Mouse (Mus musculus) intestine, embryonic 15.5 days (tissue): ENCODE results near the gene Uba52. TPM values are rescaled to one million over a fixed set of nuclear protein-coding genes. Genes with fewer than 3 reads are reported as not detected.

ENCODE experiments used
- ATAC-seq: fragments of 200-750 bp; cut with Nextera tagmentation; 2 replicates; pipeline ENCODE4 v1.8.0; 2017; ENCODE audit warnings: moderate TSS enrichment, moderate library complexity
- H3K27ac ChIP-seq: fragments of 300-500 bp; sonication (generic); 2 replicates; pipeline ENCODE4 v1.5.1; 2015; ENCODE audit warnings: mild to moderate bottlenecking, inconsistent platforms
- H3K27me3 ChIP-seq: fragments of 300-500 bp; sonication (generic); replicated peaks from 2 replicates; pipeline ENCODE4 v1.6.1; 2015; ENCODE audit warnings: inconsistent platforms
- H3K36me3 ChIP-seq: fragments of 300-500 bp; sonication (generic); 2 replicates; pipeline ENCODE4 v1.6.1; 2015; ENCODE audit warnings: inconsistent platforms
- H3K4me1 ChIP-seq: fragments of 300-500 bp; sonication (generic); replicated peaks from 2 replicates; pipeline ENCODE4 v1.6.1; 2015; ENCODE audit warnings: inconsistent platforms
- H3K4me2 ChIP-seq: fragments of 300-500 bp; sonication (generic); replicated peaks from 2 replicates; pipeline ENCODE4 v1.6.1; 2015; ENCODE audit warnings: mild to moderate bottlenecking, inconsistent platforms
- H3K4me3 ChIP-seq: fragments of 300-500 bp; sonication (generic); replicated peaks from 2 replicates; pipeline ENCODE4 v1.5.1; 2015; ENCODE audit warnings: inconsistent platforms
- H3K9ac ChIP-seq: fragments of 300-500 bp; sonication (generic); 2 replicates; pipeline ENCODE4 v1.6.1; 2015; ENCODE audit warnings: inconsistent platforms
- H3K9me3 ChIP-seq: fragments of 300-500 bp; sonication (generic); 2 replicates; pipeline ENCODE4 v1.6.1; 2016; ENCODE audit warnings: inconsistent platforms
- WGBS: fragments of 180-500 bp; shearing (Covaris S2); methylation state at CpG from one replicate; pipeline ENCODE4 v1.1.7; 2015; 5-methylcytosine and 5-hydroxymethylcytosine counted together
- polyA plus RNA-seq: library from polyadenylated mRNA; unstranded; fragments of >200 nt; fragmentation: Nextera tagmentation; extraction: Ambion mirVana; gene quantifications from 2 replicates; pipeline ENCODE4 v1.2.1, GENCODE M21; 2015

The Uba52 gene
- polyA plus RNA-seq, result 957 and 992 TPM in 2 replicates

- H3K27ac ChIP-seq, result peak within 1 kb of the TSS; percentile 98
- peak; percentile 86 for ATAC-seq
- peak within 1 kb of the TSS; percentile 99 for H3K9ac ChIP-seq
- peak within 1 kb of the TSS; percentile 79 for H3K4me2 ChIP-seq
- H3K36me3 ChIP-seq, result peaks cover 22% of the 10 kb centered on the region
- no peaks in the 10 kb centered on the region for H3K9me3 ChIP-seq
- H3K27me3 ChIP-seq, result no peaks in the 10 kb centered on the region
- WGBS, result under 1% methylated on average over 74 of the region's 74 CpGs
- H3K4me1 ChIP-seq, result peaks cover 34% of the 10 kb centered on the region
- peak within 1 kb of the TSS; percentile 97 for H3K4me3 ChIP-seq
Measured at GRCm38 (mm10) chr8:70510228-70510915, at the start of gene Uba52. TSS of gene Uba52 (minus strand) at chr8:70510801.

DNA sequence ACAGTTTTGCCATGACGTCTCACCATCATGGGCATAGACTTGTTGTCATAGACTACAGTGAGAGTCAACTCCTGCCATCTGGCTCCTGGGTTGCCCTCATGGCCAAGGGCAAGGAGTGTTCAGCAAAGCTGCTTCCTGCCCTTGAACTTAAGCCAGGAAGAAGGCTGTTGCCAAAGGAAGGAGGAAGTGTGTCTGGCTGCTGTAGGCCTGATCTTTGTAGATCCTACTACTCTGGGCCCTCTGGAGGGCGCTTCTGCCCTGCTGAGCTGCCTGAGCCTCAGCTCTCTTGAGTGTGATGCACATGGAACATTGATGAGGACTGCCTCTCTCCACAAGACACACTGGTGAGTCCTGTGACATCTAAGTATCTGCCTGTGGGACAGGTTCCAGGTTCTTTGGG is 49.5 kb upstream of the Uba52 start:
- H3K36me3 ChIP-seq, result no peaks in the 10 kb centered on the region
- no peak overlapping the region for H3K9ac ChIP-seq
- 80% methylated on average over 2 of the region's 2 CpGs for WGBS
- peaks cover 35% of the 10 kb centered on the region for H3K4me1 ChIP-seq
- no peak overlapping the region for H3K27ac ChIP-seq
- no peaks in the 10 kb centered on the region for H3K9me3 ChIP-seq
- no peak for ATAC-seq
- H3K4me3 ChIP-seq, result no peak overlapping the region
- no peaks in the 10 kb centered on the region for H3K27me3 ChIP-seq
- no peak overlapping the region for H3K4me2 ChIP-seq

- H3K27me3 ChIP-seq, result no peaks in the 10 kb centered on the region
- H3K4me3 ChIP-seq, result no peak overlapping the region
- H3K27ac ChIP-seq, result no peak overlapping the region
- H3K9ac ChIP-seq, result no peak overlapping the region
- no peak overlapping the region for H3K4me2 ChIP-seq
- whole genome bisulfite sequencing, result 79% methylated on average over 3 of the region's 3 CpGs
- no peaks in the 10 kb centered on the region for H3K9me3 ChIP-seq
- peaks cover 34% of the 10 kb centered on the region for H3K4me1 ChIP-seq
- ATAC-seq, result no peak
- no peaks in the 10 kb centered on the region for H3K36me3 ChIP-seq
Measured at GRCm38 (mm10) chr8:70558983-70559382, 48.4 kb upstream of the Uba52 start.

GRCm38 (mm10) chr8:70558334-70558733 is 47.7 kb upstream of the Uba52 start:
- Histone ChIP-seq H3K4me1 (peaks cover 40% of the 10 kb centered on the region), H3K36me3 (no peaks in the 10 kb centered on the region)
- 65% methylated on average over 4 of the region's 4 CpGs for WGBS

GRCm38 (mm10) chr8:70555079-70555747 is 44.6 kb upstream of the Uba52 start:
- no peaks in the 10 kb centered on the region for H3K36me3 ChIP-seq
- H3K4me1 ChIP-seq, result peaks cover 30% of the 10 kb centered on the region
- H3K4me2 ChIP-seq, result no peak overlapping the region
- 77% methylated on average over 4 of the region's 4 CpGs for WGBS
- no peak overlapping the region for H3K9ac ChIP-seq
- no peaks in the 10 kb centered on the region for H3K9me3 ChIP-seq
- ATAC-seq, result no peak
- H3K27me3 ChIP-seq, result no peaks in the 10 kb centered on the region
- no peak overlapping the region for H3K4me3 ChIP-seq
- H3K27ac ChIP-seq, result no peak overlapping the region

More at GRCm38 (mm10) chr8:70558334-70558733, 47.7 kb upstream of the Uba52 start:
- Histone ChIP-seq H3K9ac (no peak overlapping the region), H3K27ac (no peak overlapping the region), H3K27me3 (no peaks in the 10 kb centered on the region), H3K9me3 (no peaks in the 10 kb centered on the region), H3K4me3 (no peak overlapping the region), H3K4me2 (no peak overlapping the region)
- ATAC-seq, result no peak

DNA sequence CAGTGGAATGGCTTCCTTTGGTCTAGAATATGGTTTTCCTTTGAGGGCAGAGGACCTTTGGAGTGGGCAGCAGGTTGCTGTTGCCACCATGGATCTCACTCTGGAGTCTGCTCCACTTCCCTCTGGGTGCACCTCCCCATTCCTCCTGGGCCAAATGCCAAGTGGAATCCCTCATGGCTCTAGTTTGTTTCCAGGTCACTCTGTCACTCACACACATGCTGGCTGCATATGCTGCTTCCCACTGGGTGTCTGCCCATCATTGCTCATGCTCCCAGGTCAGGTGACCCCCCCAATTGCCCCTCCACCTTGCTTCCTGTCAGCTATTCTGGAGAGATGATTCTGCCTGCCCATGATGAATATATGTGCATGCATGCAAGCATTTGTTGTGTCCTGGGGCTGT is 43.1 kb upstream of the Uba52 start:
- Histone ChIP-seq H3K27ac (no peak overlapping the region), H3K9ac (no peak overlapping the region), H3K4me2 (no peak overlapping the region), H3K27me3 (no peaks in the 10 kb centered on the region), H3K36me3 (no peaks in the 10 kb centered on the region), H3K9me3 (no peaks in the 10 kb centered on the region), H3K4me1 (peaks cover 24% of the 10 kb centered on the region), H3K4me3 (no peak overlapping the region)
- 0 out of 2 replicates have a peak, but pooled peaks have one; percentile 7 for ATAC-seq

DNA sequence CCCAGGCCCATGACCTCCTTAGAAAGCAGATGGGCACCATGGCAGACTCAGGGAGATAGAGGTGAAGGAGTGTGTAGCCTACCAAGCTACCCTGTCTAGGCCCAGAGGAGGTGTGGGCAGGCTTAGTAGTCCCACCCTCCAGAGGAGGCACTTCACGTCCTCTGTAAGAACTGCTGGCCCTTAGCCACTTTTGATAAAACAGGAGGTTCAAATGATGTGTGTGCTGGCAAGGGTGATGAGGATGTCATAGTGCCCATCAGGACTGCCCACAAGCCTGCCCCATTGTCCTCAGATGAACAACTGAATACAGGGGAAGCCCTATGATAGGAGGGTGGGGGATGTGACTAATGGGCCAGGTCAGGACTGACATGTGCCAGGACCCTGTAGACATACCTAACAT is 42.2 kb upstream of the Uba52 start:
- no peaks in the 10 kb centered on the region for H3K27me3 ChIP-seq
- no peak overlapping the region for H3K4me3 ChIP-seq
- no peaks in the 10 kb centered on the region for H3K36me3 ChIP-seq
- no peak overlapping the region; the same call in 1 of the 2 replicates for H3K9ac ChIP-seq
- H3K4me1 ChIP-seq, result peaks cover 24% of the 10 kb centered on the region
- H3K4me2 ChIP-seq, result no peak overlapping the region
- no peak for ATAC-seq
- no peaks in the 10 kb centered on the region for H3K9me3 ChIP-seq
- no peak overlapping the region for H3K27ac ChIP-seq
- WGBS, result 47% methylated on average over 1 of the region's 1 CpGs

DNA sequence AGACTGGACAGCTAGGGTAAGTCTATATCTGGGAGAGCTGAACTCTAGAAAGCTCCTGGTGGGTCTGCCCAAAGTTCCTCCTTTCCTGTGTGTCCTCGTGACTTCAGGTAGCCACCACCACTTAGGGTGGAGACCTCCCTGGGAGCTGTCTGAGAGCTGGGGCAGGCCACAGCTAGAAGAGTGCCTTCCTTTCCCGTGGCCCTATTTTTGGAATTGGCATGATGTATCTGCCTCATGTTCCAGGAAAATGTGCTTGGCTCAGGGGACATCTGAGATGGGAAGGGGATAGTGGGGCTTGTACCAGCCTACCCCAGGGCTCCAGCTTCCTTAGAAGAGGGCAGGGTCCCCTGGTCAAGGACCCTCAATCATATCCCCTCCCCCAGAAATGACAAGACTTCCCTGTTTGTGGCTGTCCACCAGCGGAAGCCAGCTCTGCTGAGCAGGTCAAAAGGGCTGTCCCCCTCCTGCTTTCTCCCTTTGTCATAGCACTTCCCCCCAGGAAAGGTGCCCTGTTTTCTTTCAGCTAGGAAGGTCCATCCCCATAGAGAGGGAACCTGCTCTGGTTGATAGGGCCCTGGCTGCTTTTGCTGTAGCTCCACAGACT is 41.1 kb upstream of the Uba52 start:
- no peak overlapping the region for H3K4me3 ChIP-seq
- no peaks in the 10 kb centered on the region for H3K36me3 ChIP-seq
- WGBS, result 56% methylated on average over 3 of the region's 3 CpGs
- ATAC-seq, result no peak
- H3K4me1 ChIP-seq, result peaks cover 28% of the 10 kb centered on the region
- no peak overlapping the region for H3K9ac ChIP-seq
- no peaks in the 10 kb centered on the region for H3K27me3 ChIP-seq
- H3K4me2 ChIP-seq, result no peak overlapping the region
- no peaks in the 10 kb centered on the region for H3K9me3 ChIP-seq
- no peak overlapping the region for H3K27ac ChIP-seq

GRCm38 (mm10) chr8:70549412-70550184 is 39.0 kb upstream of the Uba52 start:
- no peaks in the 10 kb centered on the region for H3K9me3 ChIP-seq
- peaks cover 27% of the 10 kb centered on the region for H3K4me1 ChIP-seq
- no peaks in the 10 kb centered on the region for H3K36me3 ChIP-seq
- no peaks in the 10 kb centered on the region for H3K27me3 ChIP-seq
- H3K4me3 ChIP-seq, result no peak overlapping the region
- ATAC-seq, result no peak
- 90% methylated on average over 10 of the region's 10 CpGs for WGBS
- H3K27ac ChIP-seq, result no peak overlapping the region
- no peak overlapping the region for H3K9ac ChIP-seq
- H3K4me2 ChIP-seq, result no peak overlapping the region

DNA sequence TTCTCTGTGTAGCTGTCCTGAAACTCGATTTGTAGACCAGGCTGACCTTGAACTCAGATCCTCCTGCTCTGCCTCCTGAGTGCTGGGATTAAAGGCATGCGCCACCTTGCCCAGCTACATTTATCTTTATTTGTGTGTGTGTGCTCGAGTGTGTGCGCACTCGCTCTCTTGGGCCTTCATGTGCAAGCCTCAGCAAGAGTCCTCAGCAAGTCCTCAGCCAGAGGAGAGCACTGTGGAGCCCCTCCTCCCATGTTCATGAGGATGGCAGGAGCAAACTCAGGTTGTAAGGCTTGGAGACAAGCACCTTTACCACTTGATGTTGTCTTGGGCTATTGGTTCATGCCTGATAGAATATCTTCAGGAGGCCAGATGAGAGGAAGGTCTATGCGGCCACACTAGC is 37.2 kb upstream of the Uba52 start:
- 87% methylated on average over 6 of the region's 6 CpGs for WGBS
- ATAC-seq, result no peak
- Histone ChIP-seq H3K4me3 (no peak overlapping the region), H3K27me3 (no peaks in the 10 kb centered on the region), H3K4me1 (peaks cover 21% of the 10 kb centered on the region), H3K27ac (no peak overlapping the region), H3K4me2 (no peak overlapping the region), H3K9me3 (no peaks in the 10 kb centered on the region), H3K9ac (no peak overlapping the region), H3K36me3 (no peaks in the 10 kb centered on the region)

DNA sequence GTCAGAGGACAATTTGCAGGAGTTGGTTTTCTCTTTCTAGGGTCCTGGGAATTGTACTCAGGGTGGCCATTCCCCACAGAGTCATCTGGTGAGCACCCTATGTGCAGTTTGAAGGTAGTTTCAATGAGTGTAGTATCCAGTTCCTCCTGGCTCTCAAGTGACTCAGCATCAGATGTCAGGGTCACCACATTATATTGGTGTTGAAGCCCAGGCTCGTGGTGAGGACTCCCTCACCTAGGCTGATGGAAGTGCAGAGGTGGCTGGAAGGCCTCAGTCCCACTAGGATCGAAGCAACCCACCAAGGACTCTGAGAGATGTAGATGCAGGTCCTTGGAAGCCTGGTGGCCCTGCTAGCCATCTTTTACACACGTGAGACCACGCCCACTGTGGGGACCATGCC is 35.8 kb upstream of the Uba52 start:
- Histone ChIP-seq H3K4me1 (peaks cover 21% of the 10 kb centered on the region), H3K27me3 (no peaks in the 10 kb centered on the region), H3K9me3 (no peaks in the 10 kb centered on the region), H3K36me3 (no peaks in the 10 kb centered on the region), H3K27ac (no peak overlapping the region), H3K9ac (no peak overlapping the region), H3K4me2 (no peak overlapping the region), H3K4me3 (no peak overlapping the region)
- ATAC-seq, result no peak
- 82% methylated on average over 4 of the region's 4 CpGs for WGBS

DNA sequence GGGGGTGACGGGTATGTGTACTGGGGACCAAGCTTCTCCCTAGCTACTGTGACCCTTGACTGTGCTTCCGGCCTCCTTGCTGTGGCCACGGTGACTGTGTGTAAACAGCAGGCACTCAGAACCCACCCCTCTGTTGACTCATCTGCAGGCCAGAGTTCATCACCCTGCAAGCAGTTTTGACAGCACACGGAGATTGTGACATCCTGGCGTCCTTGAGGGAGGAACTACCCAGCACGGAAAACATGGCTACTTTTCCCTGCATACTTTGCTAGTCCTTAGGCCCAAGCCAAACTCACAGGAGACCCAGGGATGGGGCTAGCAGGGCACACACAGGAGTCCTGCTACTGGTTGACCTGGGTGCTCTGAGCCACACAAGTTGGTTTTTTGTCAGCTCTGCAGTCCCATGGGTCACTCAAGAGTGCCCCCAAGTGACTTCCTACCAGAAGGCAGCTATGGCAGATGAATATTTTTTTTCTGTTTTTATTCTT is 33.6 kb upstream of the Uba52 start:
- no peak overlapping the region; the same call in 1 of the 2 replicates for H3K4me2 ChIP-seq
- H3K27me3 ChIP-seq, result no peaks in the 10 kb centered on the region
- H3K4me1 ChIP-seq, result peaks cover 34% of the 10 kb centered on the region
- H3K9ac ChIP-seq, result no peak overlapping the region
- 34% methylated on average over 6 of the region's 6 CpGs for WGBS
- H3K9me3 ChIP-seq, result no peaks in the 10 kb centered on the region
- ATAC-seq, result no peak
- no peaks in the 10 kb centered on the region for H3K36me3 ChIP-seq
- H3K4me3 ChIP-seq, result no peak overlapping the region
- H3K27ac ChIP-seq, result peak overlapping the region; percentile 14; the same call in 1 of the 2 replicates
